In the genomic region with DNA sequence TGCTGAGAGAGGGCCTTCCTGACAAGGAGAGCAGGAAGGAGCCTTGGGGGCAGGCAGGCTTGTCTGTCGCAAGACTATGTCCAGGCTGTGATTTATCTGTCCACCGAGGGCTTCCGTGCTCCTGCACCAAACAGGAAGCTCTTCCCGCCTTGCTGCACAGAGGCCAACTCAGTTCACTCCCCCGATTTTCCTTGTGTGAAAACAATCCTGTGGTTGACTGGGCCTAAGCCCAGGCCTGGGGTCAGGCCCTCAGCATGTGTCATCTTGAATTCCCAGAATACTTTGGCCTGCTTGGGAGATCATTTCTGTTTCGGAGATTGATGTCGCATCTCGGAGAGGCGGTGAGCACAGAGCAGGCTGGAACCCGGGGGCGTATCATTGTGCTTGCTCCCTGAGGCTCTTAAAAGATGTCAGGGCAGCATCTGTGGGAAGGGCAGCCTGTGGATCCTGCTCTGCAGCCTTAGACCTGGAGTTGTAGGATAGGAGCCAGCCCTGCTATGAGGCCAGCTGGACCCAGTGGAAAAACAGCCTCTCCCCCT, we compare ENCODE assay signal across 9 mouse cellular contexts. TPM values are rescaled to one million over a fixed set of nuclear protein-coding genes. Genes with fewer than 3 reads are reported as not detected.
DNase-seq lines count a peak whose midpoint lies in the region; ATAC-seq lines count a peak whose summit lies in the region.
"Had no signal": no experiment of that assay in that cellular context is flagged by ENCODE, and none has a peak within 500 bp of the region (broad histone marks: within the 10 kb centered on the region; RNA-seq: fewer than 3 reads in every experiment).

No protein-coding gene starts in this region.

- H3K27me3 ChIP-seq in hindbrain, embryonic 15.5 days: no peaks in the 10 kb centered on the region
- H3K27me3 ChIP-seq in liver, embryonic 16.5 days (ENCODE audit: control insufficient read depth, insufficient read depth, low read depth, low read length): no peaks in the 10 kb centered on the region

- no peaks in the 10 kb centered on the region for H3K9me3 ChIP-seq in hindbrain, embryonic 15.5 days
- no peaks in the 10 kb centered on the region for H3K9me3 ChIP-seq in liver, embryonic 16.5 days (replicated peaks; ENCODE audit: control insufficient read depth, low read length)

- H3K9ac ChIP-seq in hindbrain, embryonic 15.5 days: no peak overlapping the region
- no peak overlapping the region for H3K9ac ChIP-seq in liver, embryonic 16.5 days (ENCODE audit: low read depth, low read length)

- peak; percentile 74 for DNase-seq in urinary bladder, postnatal 14 days (ENCODE audit: low spot score)
- no peak for DNase-seq in urinary bladder, adult 2 months (ENCODE audit: low spot score)
- peak; percentile 60 for DNase-seq in gastrocnemius, postnatal 10 days
- peak; percentile 67 for DNase-seq in ovary, postnatal 14 days (ENCODE audit: low spot score)
- no peak for DNase-seq in right cerebral cortex, adult 2 months (ENCODE audit: low spot score in 2 of 2)
- DNase-seq in thymus, postnatal 10 days (ENCODE audit: low spot score in 2 of 2): no peak

- no peak for ATAC-seq in hindbrain, embryonic 15.5 days (ENCODE audit: low FRiP score, low read depth)
- 0 out of 2 replicates have a peak, but pooled peaks have one; percentile 7 for ATAC-seq in liver, embryonic 16.5 days (ENCODE audit: low read depth)

- 31% methylated on average over 11 of the region's 11 CpGs for WGBS in hindbrain, embryonic 15.5 days
- WGBS in liver, embryonic 16.5 days (ENCODE audit: insufficient replicate concordance): 63% methylated on average over 11 of the region's 11 CpGs

- peaks cover 11% of the 10 kb centered on the region; the same call in 1 of the 2 replicates for H3K36me3 ChIP-seq in hindbrain, embryonic 15.5 days
- no peaks in the 10 kb centered on the region for H3K36me3 ChIP-seq in liver, embryonic 16.5 days (ENCODE audit: control insufficient read depth, insufficient read depth)

- peaks cover 56% of the 10 kb centered on the region for H3K4me1 ChIP-seq in hindbrain, embryonic 15.5 days (replicated peaks)
- H3K4me1 ChIP-seq in liver, embryonic 16.5 days (ENCODE audit: control insufficient read depth, low read depth, low read length): peaks cover 41% of the 10 kb centered on the region

- peak overlapping the region; percentile 49 for H3K27ac ChIP-seq in hindbrain, embryonic 15.5 days (replicated peaks)
- H3K27ac ChIP-seq in liver, embryonic 16.5 days (ENCODE audit: low read length): peak overlapping the region; percentile 24; the same call in 1 of the 2 replicates
- H3K27ac ChIP-seq: macrophage had no signal

- no peak overlapping the region for H3K4me3 ChIP-seq in hindbrain, embryonic 15.5 days
- H3K4me3 ChIP-seq in liver, embryonic 16.5 days (ENCODE audit: low read depth, low read length): no peak overlapping the region

- H3K4me2 ChIP-seq in hindbrain, embryonic 15.5 days: no peak overlapping the region
- no peak overlapping the region for H3K4me2 ChIP-seq in liver, embryonic 16.5 days (ENCODE audit: low read depth, low read length)

RNA-seq across cellular contexts. Expression of gene Gramd4, which starts 32.6 kb away (rescaled TPM):
- 13.2 and 17.5 TPM in 2 replicates for polyA plus RNA-seq in urinary bladder, adult 2 months (2012; rRNA removed)
- 10 to 100 TPM; 11.4 to 11.5 TPM for total RNA-seq in gastrocnemius, postnatal 10 days (2021)
- 31.6 and 33.4 TPM in 2 replicates for polyA plus RNA-seq in hindbrain, embryonic 15.5 days (2015; fragmentation: Nextera tagmentation; extraction: Ambion mirVana)
- 3.4 and 3.5 TPM in 2 replicates for polyA plus RNA-seq in liver, embryonic 16.5 days (2015; fragmentation: Nextera tagmentation; extraction: Ambion mirVana)

RNA-seq across cellular contexts. Expression of gene Celsr1, which starts 56.5 kb away (rescaled TPM):
- polyA plus RNA-seq in urinary bladder, adult 2 months (2012; rRNA removed): 0.80 and 1.0 TPM in 2 replicates
- under 1 TPM; 0.73 to 0.88 TPM for total RNA-seq in gastrocnemius, postnatal 10 days (2021)
- polyA plus RNA-seq in hindbrain, embryonic 15.5 days (2015; fragmentation: Nextera tagmentation; extraction: Ambion mirVana): 1.4 and 1.6 TPM in 2 replicates
- 0.02 and 0.09 TPM in 2 replicates for polyA plus RNA-seq in liver, embryonic 16.5 days (2015; fragmentation: Nextera tagmentation; extraction: Ambion mirVana)
- polyA plus RNA-seq: macrophage had no signal

Comparison
In these comparisons a context has a peak if more than half of its experiments do, and no peak if none do; other contexts are left out.
1. DNase-seq: peak in urinary bladder, postnatal 14 days (single experiment), gastrocnemius, postnatal 10 days (single experiment) and ovary, postnatal 14 days (single experiment); none in urinary bladder, adult 2 months (single experiment), right cerebral cortex, adult 2 months (0 of 2) and thymus, postnatal 10 days (0 of 2).